Mouse (Mus musculus): ENCODE measurements at regions not wholly inside any gene's neighbourhood (a gene's known extent, or its start where the extent isn't known, plus 50 kb on each side); places are given as distances from the start of the nearest gene placed in this dataset.

DNA sequence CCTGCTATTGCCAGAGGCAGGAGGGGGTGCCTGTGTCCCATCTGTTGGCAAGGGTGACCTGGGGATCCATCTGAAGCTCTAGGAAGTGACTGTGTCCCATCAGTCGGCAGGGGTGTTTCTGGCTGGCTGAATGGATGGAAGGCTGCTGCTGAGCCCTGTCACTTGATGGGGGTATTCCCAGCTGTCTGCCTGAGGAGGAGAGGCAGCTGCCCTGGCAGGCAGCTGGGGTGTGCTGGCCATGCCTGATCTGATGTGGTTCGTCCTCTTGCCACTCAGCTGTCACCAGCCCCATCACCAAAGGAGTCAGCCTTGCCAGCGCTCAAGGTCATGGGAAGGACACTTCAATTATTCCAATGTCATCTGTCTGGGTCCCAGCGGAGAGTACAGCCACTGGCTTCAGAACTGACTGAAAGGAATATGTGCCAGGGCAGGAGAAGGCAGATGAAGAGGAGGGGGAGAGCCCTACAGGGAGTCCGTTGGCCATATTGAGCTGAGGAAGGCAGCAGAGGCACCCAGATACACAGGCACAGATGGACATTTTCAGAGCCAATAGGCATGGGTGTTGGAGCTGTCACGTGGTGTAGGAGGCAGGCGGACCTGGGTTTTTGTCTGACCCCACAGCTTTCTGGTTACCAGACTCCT is 89.3 kb downstream of the Efnb1 start:
- TF ChIP-seq CTCF (IDR thresholded peaks at IDR 0.05; ENCODE audit: control insufficient read depth, insufficient read depth, insufficient read length) = no peak
- no peak for TF ChIP-seq MYOG (IDR thresholded peaks at IDR 0.05; ENCODE audit: control insufficient read depth, extremely low read depth, insufficient read length)
- no peak for TF ChIP-seq FOSL1 (IDR thresholded peaks at IDR 0.05; ENCODE audit: insufficient read depth, low read length, poor library complexity, severe bottlenecking)
- no peak for TF ChIP-seq USF1 (IDR thresholded peaks at IDR 0.05; ENCODE audit: low read depth)
